Mouse (Mus musculus): ENCODE data around the gene Cptp.

DNA sequence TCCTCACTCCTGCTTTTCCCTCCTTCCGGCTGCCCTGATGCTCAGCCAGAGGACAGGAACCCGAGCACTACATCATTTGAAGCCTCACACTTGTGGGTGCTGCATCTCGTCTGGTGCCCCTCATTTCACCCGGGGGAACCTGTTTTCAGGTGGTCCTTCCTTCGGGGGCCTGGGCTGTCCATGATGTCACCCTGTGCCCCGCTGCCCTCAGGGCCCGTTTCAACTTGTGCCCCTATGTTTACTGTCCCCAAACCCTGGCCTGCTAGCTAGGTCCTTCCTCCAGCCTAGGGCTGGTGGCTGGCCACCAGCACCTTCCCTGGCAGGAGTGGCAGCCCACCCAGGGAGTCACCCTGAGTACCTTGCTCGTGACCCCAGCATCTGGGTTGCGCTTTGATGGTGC, 36.9 kb upstream of the Cptp start:
- TF ChIP-seq CTCF (IDR thresholded peaks at IDR 0.05; ENCODE audit: extremely low read depth, insufficient read length, insufficient replicate concordance, low read depth, low read length) (no peak), POLR2A (IDR thresholded peaks at IDR 0.05; ENCODE audit: low read depth, low read length) (no peak)

Data from small intestine, adult 2 months (tissue).